Mouse (Mus musculus) hindbrain, embryonic 14.5 days (tissue): ENCODE measurements at regions not wholly inside any gene's neighbourhood (a gene's known extent, or its start where the extent isn't known, plus 50 kb on each side); places are given as distances from the start of the nearest gene placed in this dataset.

Experiments
- ATAC-seq: fragments of 200-750 bp; cut with Nextera tagmentation; 2 replicates; pipeline ENCODE4 v1.8.0; 2017; ENCODE audit warnings: moderate number of reproducible peaks, mild to moderate bottlenecking, moderate TSS enrichment, moderate library complexity; ENCODE audit not compliant: low FRiP score
- DNase-seq: peaks from one replicate; pipeline ENCODE4 v3.0.0-alpha.2; 2015; ENCODE audit warnings: low spot score
- H3K27ac ChIP-seq: fragments of 300-500 bp; sonication (generic); 2 replicates; pipeline ENCODE4 v1.5.1; 2014; ENCODE audit warnings: mild to moderate bottlenecking, moderate library complexity
- H3K27me3 ChIP-seq: fragments of 300-500 bp; sonication (generic); 2 replicates; pipeline ENCODE4 v1.6.1; 2014; ENCODE audit warnings: mild to moderate bottlenecking, low read length, mixed read lengths; ENCODE audit not compliant: control insufficient read depth, insufficient read depth
- H3K36me3 ChIP-seq: fragments of 300-500 bp; sonication (generic); replicated peaks from 2 replicates; pipeline ENCODE4 v1.6.1; 2014; ENCODE audit not compliant: control insufficient read depth, insufficient read depth
- H3K4me1 ChIP-seq: fragments of 300-500 bp; sonication (generic); replicated peaks from 2 replicates; pipeline ENCODE4 v1.6.1; 2014; ENCODE audit warnings: antibody characterized with exemption, low read length, mixed read lengths; ENCODE audit not compliant: control insufficient read depth, insufficient read depth
- H3K4me2 ChIP-seq: fragments of 300-500 bp; sonication (generic); replicated peaks from 2 replicates; pipeline ENCODE4 v1.6.1; 2014; ENCODE audit warnings: mild to moderate bottlenecking, moderate library complexity
- H3K4me3 ChIP-seq: fragments of 300-500 bp; sonication (generic); replicated peaks from 2 replicates; pipeline ENCODE4 v1.5.1; 2014; ENCODE audit warnings: mild to moderate bottlenecking, low read length
- H3K9ac ChIP-seq: fragments of 300-500 bp; sonication (generic); 2 replicates; pipeline ENCODE4 v1.6.1; 2014
- H3K9me3 ChIP-seq: fragments of 300-500 bp; sonication (generic); 2 replicates; pipeline ENCODE4 v1.6.1; 2016; ENCODE audit warnings: low read length; ENCODE audit not compliant: control insufficient read depth
- WGBS: fragments of 180-500 bp; shearing (Covaris S2); extraction: QIAGEN DNeasy Blood & Tissue Kit; methylation state at CpG from one replicate; pipeline ENCODE4 v1.1.7; 2014; 5-methylcytosine and 5-hydroxymethylcytosine counted together

DNA sequence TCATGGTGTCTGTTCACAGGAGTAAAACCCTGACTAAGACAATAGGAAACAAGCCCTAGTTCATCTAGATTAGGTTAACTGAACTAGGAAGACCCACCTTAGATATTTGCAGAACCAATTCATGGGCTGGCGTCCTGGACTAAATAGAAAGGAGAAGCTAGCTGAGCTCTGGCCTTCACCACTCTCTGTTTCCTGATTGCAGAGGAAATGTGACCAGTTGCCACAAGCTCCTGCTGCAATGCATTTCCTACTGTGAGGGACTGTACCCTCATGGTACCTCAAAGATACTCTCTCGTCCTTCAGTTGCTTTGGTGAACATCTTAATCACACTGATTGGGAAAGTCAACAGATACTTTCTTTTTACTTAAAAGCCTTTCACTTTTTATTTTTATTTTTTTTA is 222.9 kb upstream of the Id2 start:
- no peak overlapping the region for H3K27ac ChIP-seq

GRCm38 (mm10) chr12:25318072-25318671 is 221.2 kb upstream of the Id2 start:
- Histone ChIP-seq H3K27ac (no peak overlapping the region), H3K4me1 (no peaks in the 10 kb centered on the region), H3K36me3 (no peaks in the 10 kb centered on the region), H3K4me3 (no peak overlapping the region), H3K9me3 (no peaks in the 10 kb centered on the region), H3K27me3 (no peaks in the 10 kb centered on the region), H3K4me2 (no peak overlapping the region), H3K9ac (no peak overlapping the region)
- no peak for ATAC-seq
- 61% methylated on average over 4 of the region's 4 CpGs for WGBS
- DNase-seq, result no peak

More for the DNA sequence above, 222.9 kb upstream of the Id2 start:
- H3K4me2 ChIP-seq, result no peak overlapping the region
- WGBS, result 88% methylated on average over 2 of the region's 2 CpGs
- no peaks in the 10 kb centered on the region for H3K36me3 ChIP-seq
- H3K4me1 ChIP-seq, result no peaks in the 10 kb centered on the region
- ATAC-seq (no peak), DNase-seq (no peak)
- H3K27me3 ChIP-seq, result no peaks in the 10 kb centered on the region
- no peak overlapping the region for H3K4me3 ChIP-seq
- H3K9me3 ChIP-seq, result no peaks in the 10 kb centered on the region
- no peak overlapping the region for H3K9ac ChIP-seq

DNA sequence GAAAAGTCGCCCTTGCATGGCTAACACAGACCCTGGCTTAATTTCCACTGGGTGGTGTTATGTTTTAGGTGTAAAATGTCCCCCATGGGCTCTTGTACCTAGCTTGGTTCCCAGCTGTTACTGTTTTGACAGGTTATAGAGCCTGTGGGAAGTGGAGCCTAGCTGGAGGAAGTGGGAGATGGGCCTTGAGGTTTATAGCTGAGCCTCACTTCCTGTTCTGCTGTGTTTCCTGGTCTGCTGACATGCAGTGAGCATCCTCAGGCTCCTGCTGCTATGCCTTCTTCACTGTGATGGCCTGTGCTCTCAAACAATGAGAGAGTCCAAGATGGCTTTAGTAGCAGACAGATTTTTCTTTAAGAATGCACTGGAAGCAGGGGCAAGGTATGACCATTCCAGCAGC is 219.0 kb upstream of the Id2 start:
- ATAC-seq (no peak), DNase-seq (no peak)
- H3K27ac ChIP-seq, result no peak overlapping the region
- H3K9ac ChIP-seq, result no peak overlapping the region
- H3K27me3 ChIP-seq, result no peaks in the 10 kb centered on the region
- H3K9me3 ChIP-seq, result no peaks in the 10 kb centered on the region
- WGBS, result 87% methylated on average over 1 of the region's 1 CpGs
- no peaks in the 10 kb centered on the region for H3K36me3 ChIP-seq
- H3K4me3 ChIP-seq, result no peak overlapping the region
- H3K4me2 ChIP-seq, result no peak overlapping the region
- no peaks in the 10 kb centered on the region for H3K4me1 ChIP-seq

DNA sequence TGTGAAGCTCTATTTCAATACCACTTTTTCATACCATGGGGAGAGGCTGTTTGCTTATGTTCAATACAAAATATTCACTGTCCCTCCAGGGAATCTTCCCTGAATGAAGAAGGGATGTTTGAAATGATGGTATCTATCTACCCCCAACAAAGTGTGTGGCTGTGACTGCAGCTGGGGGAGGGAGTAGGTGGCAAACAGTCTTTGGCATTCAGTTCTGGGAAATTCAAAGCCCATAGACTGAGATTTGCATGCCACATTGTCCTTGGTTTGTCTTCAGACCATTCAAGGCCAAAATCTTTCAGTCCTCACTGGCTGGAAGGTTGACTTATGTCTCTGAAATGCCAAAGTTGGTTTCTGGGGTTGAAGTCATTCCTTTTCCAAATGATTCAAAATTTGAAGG is 216.3 kb upstream of the Id2 start:
- H3K4me2 ChIP-seq, result no peak overlapping the region
- H3K27ac ChIP-seq, result no peak overlapping the region
- no peaks in the 10 kb centered on the region for H3K4me1 ChIP-seq
- no peak for ATAC-seq
- no peaks in the 10 kb centered on the region for H3K36me3 ChIP-seq
- no peak overlapping the region for H3K4me3 ChIP-seq
- no peaks in the 10 kb centered on the region for H3K27me3 ChIP-seq
- DNase-seq, result no peak
- no peaks in the 10 kb centered on the region for H3K9me3 ChIP-seq
- H3K9ac ChIP-seq, result no peak overlapping the region

DNA sequence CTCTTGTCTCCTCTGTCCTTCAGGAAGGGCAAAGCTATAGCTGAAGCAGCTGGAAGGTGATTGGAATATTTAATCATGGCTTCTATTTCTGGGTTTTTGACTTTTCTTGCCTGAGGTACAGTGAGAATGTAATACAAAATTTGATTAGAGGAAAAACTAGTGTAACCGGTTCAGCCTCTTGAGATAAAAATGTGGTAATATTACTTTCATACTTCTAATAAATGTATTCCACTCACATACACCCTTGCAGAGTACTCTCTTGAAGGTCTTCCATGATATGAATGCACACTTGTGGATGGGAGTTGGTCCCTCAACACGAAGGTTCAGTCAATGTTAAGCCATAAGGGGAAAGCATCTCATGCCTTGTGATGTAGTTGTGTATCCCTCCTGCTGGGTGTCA is 215.4 kb upstream of the Id2 start:
- Histone ChIP-seq H3K27me3 (no peaks in the 10 kb centered on the region), H3K4me3 (no peak overlapping the region), H3K4me1 (no peaks in the 10 kb centered on the region), H3K4me2 (no peak overlapping the region), H3K9me3 (no peaks in the 10 kb centered on the region), H3K27ac (no peak overlapping the region), H3K36me3 (no peaks in the 10 kb centered on the region), H3K9ac (no peak overlapping the region)
- 87% methylated on average over 2 of the region's 2 CpGs for WGBS
- DNase-seq (no peak), ATAC-seq (no peak)

GRCm38 (mm10) chr12:25311728-25312127 is 214.8 kb upstream of the Id2 start:
- DNase-seq (no peak), ATAC-seq (no peak)
- Histone ChIP-seq H3K4me1 (no peaks in the 10 kb centered on the region), H3K27ac (no peak overlapping the region), H3K4me3 (no peak overlapping the region), H3K4me2 (no peak overlapping the region), H3K36me3 (no peaks in the 10 kb centered on the region), H3K27me3 (no peaks in the 10 kb centered on the region), H3K9me3 (no peaks in the 10 kb centered on the region), H3K9ac (no peak overlapping the region)
- 91% methylated on average over 7 of the region's 7 CpGs for WGBS

GRCm38 (mm10) chr12:25310293-25310946 is 213.5 kb upstream of the Id2 start:
- Histone ChIP-seq H3K4me2 (no peak overlapping the region), H3K4me3 (no peak overlapping the region), H3K4me1 (no peaks in the 10 kb centered on the region), H3K9me3 (no peaks in the 10 kb centered on the region), H3K27ac (no peak overlapping the region), H3K36me3 (no peaks in the 10 kb centered on the region), H3K27me3 (no peaks in the 10 kb centered on the region), H3K9ac (no peak overlapping the region)
- DNase-seq (no peak), ATAC-seq (no peak)
- WGBS, result 75% methylated on average over 6 of the region's 6 CpGs

GRCm38 (mm10) chr12:25309234-25309633 is 212.3 kb upstream of the Id2 start:
- WGBS, result 94% methylated on average over 6 of the region's 6 CpGs
- no peak overlapping the region for H3K4me3 ChIP-seq
- H3K4me2 ChIP-seq, result no peak overlapping the region
- no peak for DNase-seq
- no peaks in the 10 kb centered on the region for H3K9me3 ChIP-seq
- no peaks in the 10 kb centered on the region for H3K27me3 ChIP-seq
- no peak for ATAC-seq
- no peak overlapping the region for H3K27ac ChIP-seq
- H3K4me1 ChIP-seq, result no peaks in the 10 kb centered on the region
- H3K36me3 ChIP-seq, result no peaks in the 10 kb centered on the region
- no peak overlapping the region for H3K9ac ChIP-seq

GRCm38 (mm10) chr12:25305764-25306653 is 209.1 kb upstream of the Id2 start:
- H3K27ac ChIP-seq, result no peak overlapping the region
- no peaks in the 10 kb centered on the region for H3K4me1 ChIP-seq
- WGBS, result 83% methylated on average over 12 of the region's 12 CpGs
- H3K9me3 ChIP-seq, result no peaks in the 10 kb centered on the region
- H3K4me2 ChIP-seq, result no peak overlapping the region
- H3K9ac ChIP-seq, result no peak overlapping the region
- no peak overlapping the region for H3K4me3 ChIP-seq
- no peak for ATAC-seq
- H3K27me3 ChIP-seq, result no peaks in the 10 kb centered on the region
- H3K36me3 ChIP-seq, result no peaks in the 10 kb centered on the region
- DNase-seq, result no peak
